Mouse (Mus musculus): ENCODE measurements around the gene Jarid2. TPM values are rescaled to one million over a fixed set of nuclear protein-coding genes. Genes with fewer than 3 reads are reported as not detected.

Jarid2 gene
- polyA plus RNA-seq, 1 experiment, result 35.9 TPM

DNA sequence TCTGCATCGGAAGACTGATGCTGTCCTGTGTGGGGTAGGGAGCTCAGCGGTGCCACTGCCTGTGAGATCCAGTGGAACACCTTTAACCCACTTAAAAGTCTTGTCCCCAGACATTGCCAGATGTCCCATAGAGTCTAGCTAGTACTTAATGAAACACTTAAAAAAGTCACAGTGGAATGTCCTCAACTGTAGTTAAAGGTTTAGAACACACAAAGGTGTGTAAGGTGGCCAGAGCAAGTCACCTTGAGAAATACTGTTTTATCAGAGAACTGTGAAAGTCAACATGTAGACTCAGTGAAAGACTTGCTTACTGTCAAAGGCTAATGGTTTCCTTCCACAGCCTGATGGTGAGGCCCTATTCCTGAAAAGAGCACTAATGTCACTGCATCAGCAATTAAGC, 195.9 kb downstream of the Jarid2 start:
- no peak overlapping the region for H3K4me3 ChIP-seq (replicated peaks; ENCODE audit: insufficient read depth, low read depth, low read length)
- no peak overlapping the region for H3K27ac ChIP-seq (ENCODE audit: insufficient read depth, low read length)
- H3K27me3 ChIP-seq (ENCODE audit: control insufficient read depth, insufficient read depth, low read length), result no peaks in the 10 kb centered on the region
- peaks cover 11% of the 10 kb centered on the region for H3K4me1 ChIP-seq (ENCODE audit: control insufficient read depth, insufficient read depth, low read length)
- no peak for DNase-seq
- TF ChIP-seq CTCF (IDR thresholded peaks at IDR 0.05; ENCODE audit: borderline replicate concordance, insufficient read depth, low read depth, low read length) (no peak), POLR2A (IDR thresholded peaks at IDR 0.05; ENCODE audit: borderline replicate concordance, insufficient read depth, low read length) (no peak)
- 95% methylated on average over 2 of the region's 2 CpGs for WGBS

DNA sequence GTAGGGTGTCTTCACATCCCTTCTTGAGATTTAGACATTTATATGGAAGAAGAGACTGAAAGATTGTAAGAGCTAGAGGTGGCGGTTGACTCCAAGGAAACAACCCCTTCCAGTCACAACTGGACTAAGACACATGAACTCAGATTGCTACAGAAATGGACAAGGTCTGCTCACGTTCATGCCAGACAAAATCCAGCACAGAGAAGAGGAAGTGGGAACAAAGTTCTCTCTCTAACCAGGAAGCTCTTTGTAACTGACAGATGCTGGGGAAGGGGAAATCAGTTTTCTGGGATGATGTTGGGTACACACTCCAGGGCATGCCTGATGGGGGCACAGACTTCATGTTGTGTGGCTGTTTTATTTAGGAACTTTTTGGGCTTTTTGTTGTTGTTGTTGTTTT, 197.0 kb downstream of the Jarid2 start:
- Histone ChIP-seq H3K4me3 (replicated peaks; ENCODE audit: insufficient read depth, low read depth, low read length) (no peak overlapping the region), H3K27ac (ENCODE audit: insufficient read depth, low read length) (no peak overlapping the region), H3K27me3 (ENCODE audit: control insufficient read depth, insufficient read depth, low read length) (no peaks in the 10 kb centered on the region), H3K4me1 (ENCODE audit: control insufficient read depth, insufficient read depth, low read length) (peaks cover 5% of the 10 kb centered on the region)
- no peak for DNase-seq
- TF ChIP-seq POLR2A (IDR thresholded peaks at IDR 0.05; ENCODE audit: borderline replicate concordance, insufficient read depth, low read length), result no peak
- no peak for TF ChIP-seq CTCF (IDR thresholded peaks at IDR 0.05; ENCODE audit: borderline replicate concordance, insufficient read depth, low read depth, low read length)
- WGBS, result 82% methylated on average over 2 of the region's 2 CpGs

DNA sequence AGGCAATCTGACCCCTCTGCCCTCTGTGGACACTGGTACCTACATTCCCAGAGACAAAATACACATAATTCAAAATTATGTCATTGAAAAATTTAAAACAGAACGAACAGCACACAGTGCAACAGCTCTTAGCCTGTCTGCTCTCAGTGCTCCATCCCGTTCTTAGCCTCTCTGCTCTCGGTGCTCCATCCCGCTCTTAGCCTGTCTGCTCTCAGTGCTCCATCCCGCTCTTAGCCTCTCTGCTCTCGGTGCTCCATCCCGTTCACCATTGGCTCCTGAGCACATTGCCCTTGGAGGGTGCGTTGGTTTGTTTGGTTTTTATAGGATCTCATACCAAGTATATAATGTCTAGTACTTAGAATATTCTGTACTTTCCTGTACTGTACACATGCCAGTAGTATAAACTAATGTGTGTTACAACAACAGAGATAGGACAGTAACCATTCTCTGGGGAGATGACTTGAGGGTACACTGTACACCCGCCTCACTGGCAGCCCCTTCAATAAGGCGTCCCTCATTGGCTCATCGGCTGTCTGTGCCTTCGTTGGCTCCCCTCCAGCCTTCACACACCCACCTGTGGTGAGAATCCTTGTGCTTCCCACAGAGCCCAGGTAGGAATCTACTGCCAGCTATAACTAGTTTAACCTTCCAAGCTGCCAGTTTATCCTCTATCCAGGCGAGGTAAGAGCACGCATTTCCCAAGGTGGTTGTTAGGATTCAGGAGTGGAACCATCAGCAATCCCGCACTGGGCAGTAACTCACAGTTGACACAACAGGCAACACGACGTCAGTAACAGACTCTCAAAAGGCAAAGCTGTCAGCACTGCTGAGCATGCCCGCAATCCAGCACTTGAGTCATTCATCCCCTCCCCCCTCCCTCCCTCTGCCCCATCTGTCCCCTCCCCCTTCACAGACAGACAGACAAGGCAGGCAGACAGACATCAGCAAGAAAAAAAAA, 203.3 kb downstream of the Jarid2 start:
- no peak for DNase-seq
- Histone ChIP-seq H3K4me1 (ENCODE audit: control insufficient read depth, insufficient read depth, low read length) (peaks cover 3% of the 10 kb centered on the region; the same call in 1 of the 2 replicates), H3K4me3 (replicated peaks; ENCODE audit: insufficient read depth, low read depth, low read length) (no peak overlapping the region), H3K27ac (ENCODE audit: insufficient read depth, low read length) (no peak overlapping the region), H3K27me3 (ENCODE audit: control insufficient read depth, insufficient read depth, low read length) (no peaks in the 10 kb centered on the region)
- TF ChIP-seq POLR2A (IDR thresholded peaks at IDR 0.05; ENCODE audit: borderline replicate concordance, insufficient read depth, low read length) (no peak), CTCF (IDR thresholded peaks at IDR 0.05; ENCODE audit: borderline replicate concordance, insufficient read depth, low read depth, low read length) (no peak)
- 48% methylated on average over 18 of the region's 18 CpGs for WGBS

DNA sequence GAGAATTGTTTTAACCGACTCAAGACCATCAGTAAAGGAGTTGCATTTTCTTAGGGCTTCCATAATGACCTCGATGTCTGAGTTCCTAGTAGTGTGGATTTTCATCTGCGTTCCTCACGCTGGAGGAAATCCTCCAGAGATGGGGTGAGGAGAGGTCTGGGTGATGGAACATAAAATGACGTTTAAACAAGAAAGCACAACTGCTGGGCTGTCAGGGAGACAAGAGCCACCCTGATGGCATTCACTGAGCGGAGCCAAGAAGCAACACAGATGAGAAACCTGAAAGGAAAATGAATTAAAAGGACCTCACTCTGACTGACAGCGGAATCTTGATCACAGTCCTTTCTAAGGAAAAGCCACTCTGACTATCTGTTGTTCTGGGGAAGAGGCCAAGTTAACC, 204.3 kb downstream of the Jarid2 start:
- DNase-seq, result no peak
- Histone ChIP-seq H3K27me3 (ENCODE audit: control insufficient read depth, insufficient read depth, low read length) (no peaks in the 10 kb centered on the region), H3K4me1 (ENCODE audit: control insufficient read depth, insufficient read depth, low read length) (peaks cover 3% of the 10 kb centered on the region; the same call in 1 of the 2 replicates), H3K4me3 (replicated peaks; ENCODE audit: insufficient read depth, low read depth, low read length) (no peak overlapping the region), H3K27ac (ENCODE audit: insufficient read depth, low read length) (no peak overlapping the region)
- TF ChIP-seq POLR2A (IDR thresholded peaks at IDR 0.05; ENCODE audit: borderline replicate concordance, insufficient read depth, low read length), result no peak
- no peak for TF ChIP-seq CTCF (IDR thresholded peaks at IDR 0.05; ENCODE audit: borderline replicate concordance, insufficient read depth, low read depth, low read length)
- WGBS, result 46% methylated on average over 7 of the region's 7 CpGs

DNA sequence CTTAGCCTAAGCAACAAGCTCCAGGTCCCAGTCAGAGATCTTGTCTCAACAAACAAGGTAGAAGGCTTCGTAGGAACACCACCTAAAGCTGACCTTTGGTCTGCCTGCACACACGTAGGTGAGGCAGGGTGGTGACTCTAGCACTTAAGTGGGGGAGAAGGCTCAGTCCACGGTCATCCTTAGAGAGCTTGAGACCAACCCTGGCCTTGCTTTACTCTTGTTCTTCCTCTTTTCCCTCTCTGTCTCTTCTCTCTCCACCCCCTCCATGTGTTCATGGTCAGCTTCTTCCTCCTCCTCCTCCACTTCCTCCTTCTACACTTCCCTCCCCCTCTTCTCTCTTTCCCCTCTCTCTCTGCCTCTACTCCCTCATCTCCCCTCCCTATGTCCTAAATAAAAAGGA, 208.4 kb downstream of the Jarid2 start:
- 95% methylated on average over 3 of the region's 3 CpGs for WGBS
- DNase-seq, result no peak
- 0 out of 2 replicates have a peak, but pooled peaks cover 3% of the 10 kb centered on the region for H3K4me1 ChIP-seq (ENCODE audit: control insufficient read depth, insufficient read depth, low read length)
- no peak overlapping the region for H3K27ac ChIP-seq (ENCODE audit: insufficient read depth, low read length)
- H3K27me3 ChIP-seq (ENCODE audit: control insufficient read depth, insufficient read depth, low read length), result no peaks in the 10 kb centered on the region
- no peak for TF ChIP-seq POLR2A (IDR thresholded peaks at IDR 0.05; ENCODE audit: borderline replicate concordance, insufficient read depth, low read length)
- no peak overlapping the region for H3K4me3 ChIP-seq (replicated peaks; ENCODE audit: insufficient read depth, low read depth, low read length)

DNA sequence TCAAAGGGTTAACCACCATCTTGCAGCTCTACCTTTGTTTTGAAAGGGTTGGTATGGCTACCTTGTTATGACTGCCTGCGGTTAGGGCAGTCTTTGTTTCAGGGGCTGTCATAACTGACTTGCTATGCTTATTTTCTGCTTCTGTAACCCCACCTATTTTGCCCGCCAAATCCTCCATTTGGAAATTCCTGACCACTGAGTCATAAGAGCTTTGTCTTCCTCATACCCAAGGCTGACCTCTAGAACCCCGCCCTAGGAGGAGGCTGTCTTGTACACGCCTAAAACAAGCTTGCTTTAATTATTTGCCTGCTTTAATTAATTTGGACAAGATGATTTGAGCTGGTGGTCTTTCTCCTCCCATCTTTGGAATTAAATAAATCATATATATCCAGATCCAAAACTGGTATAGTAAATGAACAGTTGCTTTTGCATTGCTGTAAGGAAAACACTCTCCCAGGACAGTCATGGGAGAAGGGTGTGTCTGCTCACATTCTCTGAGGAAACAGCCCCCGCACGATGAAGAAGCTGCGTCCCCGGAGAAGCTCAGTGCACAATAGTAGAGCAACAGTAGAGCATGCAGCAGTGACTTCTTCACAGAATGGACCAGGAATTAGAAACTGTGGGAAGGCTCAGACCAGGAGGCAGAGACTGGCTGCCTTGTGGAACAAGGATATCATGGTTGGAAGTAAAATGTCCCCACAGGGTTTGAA, 210.2 kb downstream of the Jarid2 start:
- H3K27ac ChIP-seq (ENCODE audit: insufficient read depth, low read length), result no peak overlapping the region
- 80% methylated on average over 8 of the region's 8 CpGs for WGBS
- no peak for TF ChIP-seq POLR2A (IDR thresholded peaks at IDR 0.05; ENCODE audit: borderline replicate concordance, insufficient read depth, low read length)
- TF ChIP-seq CTCF (IDR thresholded peaks at IDR 0.05; ENCODE audit: borderline replicate concordance, insufficient read depth, low read depth, low read length), result no peak
- H3K27me3 ChIP-seq (ENCODE audit: control insufficient read depth, insufficient read depth, low read length), result no peaks in the 10 kb centered on the region
- DNase-seq, result no peak
- H3K4me3 ChIP-seq (replicated peaks; ENCODE audit: insufficient read depth, low read depth, low read length), result no peak overlapping the region
- H3K4me1 ChIP-seq (ENCODE audit: control insufficient read depth, insufficient read depth, low read length), result no peaks in the 10 kb centered on the region

DNA sequence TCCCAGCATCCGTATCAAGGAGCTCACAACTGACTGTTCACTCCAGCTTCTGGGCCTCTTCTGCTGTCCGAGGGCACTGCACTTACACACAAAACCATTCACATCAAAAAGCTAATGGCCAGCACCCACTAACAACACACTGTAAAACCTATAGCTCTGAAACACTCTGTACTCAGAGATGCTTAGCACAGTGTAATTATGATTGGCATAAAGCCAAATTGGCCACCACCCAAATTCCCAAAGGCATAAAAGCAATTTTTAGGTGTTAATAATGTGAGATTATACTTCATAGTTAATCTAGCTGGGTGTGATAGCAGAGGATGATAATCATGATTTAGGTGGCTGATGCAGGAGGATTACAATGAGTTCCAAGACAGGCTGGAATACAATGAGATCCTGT, 214.3 kb downstream of the Jarid2 start:
- Histone ChIP-seq H3K4me3 (replicated peaks; ENCODE audit: insufficient read depth, low read depth, low read length) (no peak overlapping the region), H3K4me1 (ENCODE audit: control insufficient read depth, insufficient read depth, low read length) (no peaks in the 10 kb centered on the region; the same call in 1 of the 2 replicates), H3K27me3 (ENCODE audit: control insufficient read depth, insufficient read depth, low read length) (no peaks in the 10 kb centered on the region), H3K27ac (ENCODE audit: insufficient read depth, low read length) (no peak overlapping the region)
- WGBS, result 56% methylated on average over 2 of the region's 2 CpGs
- no peak for DNase-seq
- TF ChIP-seq CTCF (IDR thresholded peaks at IDR 0.05; ENCODE audit: borderline replicate concordance, insufficient read depth, low read depth, low read length) (no peak), POLR2A (IDR thresholded peaks at IDR 0.05; ENCODE audit: borderline replicate concordance, insufficient read depth, low read length) (no peak)

Data from cerebellum, adult 2 months (tissue).